Mouse (Mus musculus) spleen, adult 2 months (tissue): Measurements from ENCODE around the gene Hoxa7. TPM values are rescaled to one million over a fixed set of nuclear protein-coding genes. Genes with fewer than 3 reads are reported as not detected.

Experiments
- DNase-seq, 2 experiments: peaks; one replicate each; pipeline versions ENCODE4 v3.0.0 to v3.0.0-alpha.2; 2012 to 2021; ENCODE audit warnings: low spot score in 2 of 2, low read depth in 1 of 2
- H3K27ac ChIP-seq: fragments of 200-500 bp; 2 replicates; pipeline ENCODE4 v1.5.1; 2012; ENCODE audit warnings: low read length, inconsistent platforms; ENCODE audit not compliant: insufficient read depth
- H3K27me3 ChIP-seq: fragments of 200-500 bp; 2 replicates; pipeline ENCODE4 v1.6.1; 2012; ENCODE audit warnings: mild to moderate bottlenecking, moderate library complexity, low read length, inconsistent platforms; ENCODE audit not compliant: control insufficient read depth, insufficient read depth
- H3K36me3 ChIP-seq: fragments of 200-500 bp; 2 replicates; pipeline ENCODE4 v1.6.1; 2012; ENCODE audit warnings: mild to moderate bottlenecking, low read length, inconsistent platforms; ENCODE audit not compliant: control insufficient read depth, insufficient read depth
- H3K4me1 ChIP-seq: fragments of 200-500 bp; 2 replicates; pipeline ENCODE4 v1.6.1; 2011; ENCODE audit warnings: inconsistent platforms; ENCODE audit not compliant: control insufficient read depth, insufficient read depth, insufficient read length
- H3K4me3 ChIP-seq: fragments of 200-500 bp; 2 replicates; pipeline ENCODE4 v1.5.1; 2011; ENCODE audit warnings: mild to moderate bottlenecking, inconsistent platforms; ENCODE audit not compliant: insufficient read depth, insufficient read length; ENCODE audit errors: extremely low read depth
- CTCF ChIP-seq: fragments of 200-500 bp; IDR thresholded peaks from 2 replicates; pipeline ENCODE4 v1.5.1; 2011; ENCODE audit warnings: mild to moderate bottlenecking, inconsistent platforms; ENCODE audit not compliant: insufficient read depth, insufficient read length, insufficient replicate concordance; ENCODE audit errors: extremely low read depth
- POLR2A ChIP-seq: fragments of 200-500 bp; IDR thresholded peaks from 2 replicates; pipeline ENCODE4 v1.6.1; 2011; ENCODE audit warnings: low read depth, low read length, inconsistent platforms
- WGBS: fragments of 180-500 bp; shearing (Covaris S2); methylation state at CpG from one replicate; pipeline ENCODE4 v1.1.7; 2018; 5-methylcytosine and 5-hydroxymethylcytosine counted together
- polyA plus RNA-seq: library from polyadenylated mRNA; depleted of rRNA; stranded (reverse); fragments of >200 nt; gene quantifications from 2 replicates; pipeline ENCODE4 v1.2.3, GENCODE M21; 2012

Hoxa7 gene
- polyA plus RNA-seq, 1 experiment = 0.56 TPM

GRCm38 (mm10) chr6:52228475-52229465 is 7.1 kb upstream of the Hoxa7 start:
- Histone ChIP-seq H3K36me3 (no peaks in the 10 kb centered on the region), H3K4me3 (0 out of 2 replicates have a peak overlapping the region, but pooled peaks have one; percentile 18), H3K27me3 (peaks cover 61% of the 10 kb centered on the region), H3K4me1 (peaks cover 17% of the 10 kb centered on the region), H3K27ac (no peak overlapping the region)
- TF ChIP-seq POLR2A (no peak), CTCF (no peak)
- DNase-seq = no peak
- 3% methylated on average over 38 of the region's 38 CpGs for WGBS

DNA sequence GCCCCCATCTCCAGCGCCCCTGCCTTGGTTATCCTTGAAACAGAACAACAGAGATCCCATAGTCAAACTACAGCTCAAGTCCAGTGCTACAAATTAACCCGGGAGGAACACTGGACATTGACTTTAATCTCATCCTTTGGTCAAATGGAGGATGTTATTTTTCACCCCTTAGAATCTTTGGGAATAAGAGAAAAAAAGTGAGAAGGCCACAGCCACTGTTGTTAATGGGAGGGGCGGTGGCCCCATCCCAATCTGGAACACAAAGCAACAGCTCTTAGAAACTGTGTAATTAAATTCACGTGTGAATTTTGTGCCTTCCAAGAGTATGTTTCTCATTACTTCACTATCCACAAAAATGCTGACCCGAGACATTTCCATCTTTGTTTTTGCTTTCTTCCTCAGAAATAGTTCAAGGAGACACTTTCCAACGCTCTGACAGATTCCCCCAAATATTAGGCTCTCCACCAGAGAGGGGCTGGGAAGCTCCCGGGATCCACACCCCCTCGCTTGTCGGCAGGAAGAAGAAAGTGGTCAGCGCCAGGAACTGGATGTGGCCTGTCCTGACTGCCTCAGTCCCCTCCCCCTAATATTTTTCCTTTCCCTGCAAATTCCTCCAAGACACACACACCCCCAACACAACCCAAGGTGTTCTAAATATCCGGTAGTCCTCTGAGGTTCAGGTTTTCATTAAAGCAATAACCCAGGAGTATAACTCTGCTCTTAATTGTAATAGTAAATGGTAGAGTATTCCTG is 6.0 kb upstream of the Hoxa7 start:
- DNase-seq = no peak
- Histone ChIP-seq H3K27ac (no peak overlapping the region), H3K4me3 (no peak overlapping the region), H3K36me3 (no peaks in the 10 kb centered on the region), H3K27me3 (peaks cover 55% of the 10 kb centered on the region), H3K4me1 (peaks cover 17% of the 10 kb centered on the region)
- WGBS = 36% methylated on average over 11 of the region's 11 CpGs
- TF ChIP-seq POLR2A (no peak), CTCF (no peak)

GRCm38 (mm10) chr6:52226569-52227257 is 5.1 kb upstream of the Hoxa7 start:
- DNase-seq = no peak
- Histone ChIP-seq H3K27me3 (peaks cover 54% of the 10 kb centered on the region), H3K4me1 (peaks cover 15% of the 10 kb centered on the region; the same call in 1 of the 2 replicates), H3K27ac (no peak overlapping the region), H3K36me3 (no peaks in the 10 kb centered on the region), H3K4me3 (no peak overlapping the region)
- 10% methylated on average over 26 of the region's 26 CpGs for WGBS
- TF ChIP-seq CTCF (no peak), POLR2A (no peak)

- TF ChIP-seq CTCF = no peak
- TF ChIP-seq POLR2A = no peak
- WGBS = under 1% methylated on average over 69 of the region's 69 CpGs
- no peak overlapping the region for H3K27ac ChIP-seq
- peak overlapping the region; percentile 2; the same call in 1 of the 2 replicates for H3K4me3 ChIP-seq
- DNase-seq = no peak
- no peaks in the 10 kb centered on the region for H3K36me3 ChIP-seq
- peaks cover 15% of the 10 kb centered on the region; the same call in 1 of the 2 replicates for H3K4me1 ChIP-seq
- H3K27me3 ChIP-seq = peaks cover 56% of the 10 kb centered on the region
Observed at GRCm38 (mm10) chr6:52225612-52226568, 4.2 kb upstream of the Hoxa7 start.

DNA sequence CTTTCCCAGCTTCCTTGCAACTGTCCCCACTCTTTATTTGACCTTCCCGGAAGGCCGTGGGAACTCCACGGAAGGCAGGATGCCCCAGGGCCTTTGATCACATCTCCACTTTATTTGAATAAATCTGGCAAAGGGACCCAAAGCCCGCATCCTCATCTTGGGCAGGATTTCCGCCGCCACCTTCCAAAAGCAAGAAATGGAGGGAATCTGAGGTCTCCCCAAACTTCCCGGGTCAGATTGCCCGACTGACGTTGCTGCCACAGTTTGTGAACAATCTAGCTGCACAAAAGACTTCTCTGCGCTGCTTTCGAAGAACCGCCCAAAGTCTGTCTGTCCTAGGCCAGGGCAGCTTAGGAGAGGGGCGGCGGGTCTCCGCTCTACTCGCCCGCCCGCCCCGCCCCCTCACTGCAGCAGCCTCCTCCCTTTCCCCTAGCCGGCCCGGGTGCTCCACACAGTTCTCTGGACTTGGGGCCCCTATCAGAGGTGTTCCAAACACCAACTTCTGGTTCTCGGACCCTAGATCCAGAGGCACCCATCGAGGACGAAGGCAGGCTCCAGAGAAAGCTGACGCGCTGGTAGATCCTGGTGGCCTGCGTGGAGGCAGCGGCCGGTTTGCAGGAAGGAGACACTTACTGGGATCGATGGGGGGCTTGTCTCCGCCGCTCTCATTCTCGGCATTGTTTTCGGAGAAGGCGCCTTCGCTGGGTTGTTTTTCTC is 3.4 kb upstream of the Hoxa7 start:
- Histone ChIP-seq H3K27me3 (peaks cover 53% of the 10 kb centered on the region), H3K36me3 (no peaks in the 10 kb centered on the region), H3K27ac (no peak overlapping the region), H3K4me3 (peak overlapping the region; percentile 2; the same call in 1 of the 2 replicates), H3K4me1 (peaks cover 14% of the 10 kb centered on the region; the same call in 1 of the 2 replicates)
- no peak for TF ChIP-seq POLR2A
- TF ChIP-seq CTCF = no peak
- under 1% methylated on average over 36 of the region's 36 CpGs for WGBS
- DNase-seq = no peak
